Mouse (Mus musculus) brain, embryonic 18.5 days (tissue): Measurements from ENCODE around the gene Hist1h2ai.
"Not testable (repeated sequence)": the region's sequence is repeated elsewhere in the genome, so short reads cannot be mapped to it uniquely, and the experiment has no call there.

Source experiments
- DNase-seq: peaks from one replicate; pipeline ENCODE4 v3.0.0-alpha.2; 2012; ENCODE audit warnings: low read depth, low spot score

Hist1h2ai gene

DNA sequence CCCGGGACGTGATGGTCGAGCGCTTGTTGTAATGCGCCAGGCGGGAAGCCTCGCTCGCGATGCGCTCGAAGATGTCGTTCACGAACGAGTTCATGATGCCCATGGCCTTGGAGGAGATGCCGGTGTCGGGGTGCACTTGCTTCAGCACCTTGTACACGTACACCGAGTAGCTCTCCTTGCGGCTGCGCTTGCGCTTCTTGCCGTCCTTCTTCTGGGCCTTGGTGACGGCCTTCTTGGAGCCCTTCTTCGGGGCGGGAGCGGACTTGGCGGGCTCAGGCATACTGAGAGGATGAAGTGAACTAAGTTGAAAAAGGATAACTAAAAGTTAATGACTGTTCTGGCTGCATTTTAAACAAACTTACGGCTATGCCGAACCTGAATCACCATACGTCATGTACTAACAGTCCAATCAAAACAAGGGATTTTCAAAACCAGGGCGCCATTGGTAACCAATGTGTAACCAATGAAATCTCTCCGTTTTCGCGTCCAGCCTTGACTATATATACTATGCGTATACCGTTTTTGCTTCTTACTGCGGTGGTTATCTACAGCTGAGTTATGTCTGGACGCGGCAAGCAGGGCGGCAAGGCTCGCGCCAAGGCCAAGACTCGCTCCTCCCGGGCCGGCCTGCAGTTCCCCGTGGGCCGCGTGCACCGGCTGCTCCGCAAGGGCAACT is at the start of gene Hist1h2ai, which contains the start of gene Hist1h2bl:
Gene Hist1h2ai, plus strand, starts transcription at position 559 of the 676 bp plus-strand sequence.
Gene Hist1h2bl, minus strand, starts transcription at position 280 of the 676 bp plus-strand sequence.
- peak; percentile 94 for DNase-seq

DNA sequence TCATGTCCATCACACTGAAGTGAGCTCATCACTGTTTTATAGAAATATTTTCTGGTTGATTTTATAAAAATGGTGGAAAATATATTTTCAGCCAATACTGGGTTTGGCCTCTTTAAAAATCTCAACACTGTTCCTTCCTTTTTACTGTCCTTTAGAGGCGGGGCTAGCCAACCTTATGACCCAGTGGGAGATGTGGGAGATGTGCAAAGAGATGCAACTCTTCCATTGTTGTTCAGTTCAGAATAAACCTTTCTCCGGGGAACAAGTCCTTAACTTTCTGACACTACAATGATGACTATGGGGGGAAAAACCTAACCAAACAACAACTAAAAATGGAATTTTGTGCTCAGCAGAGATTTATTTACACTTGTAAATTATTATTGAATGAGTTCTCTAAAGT is 38.9 kb upstream of the Hist1h2ai start, which contains the start of gene Olfr1360:
Gene Olfr1360, minus strand, starts transcription at position 101 of the 400 bp plus-strand sequence.
- DNase-seq, result no peak

GRCm38 (mm10) chr13:21697811-21698210 is 18.4 kb upstream of the Hist1h2ai start, which contains the start of gene Olfr1359:
TSS of gene Olfr1359 (plus strand) at chr13:21698111.
- no peak for DNase-seq

DNA sequence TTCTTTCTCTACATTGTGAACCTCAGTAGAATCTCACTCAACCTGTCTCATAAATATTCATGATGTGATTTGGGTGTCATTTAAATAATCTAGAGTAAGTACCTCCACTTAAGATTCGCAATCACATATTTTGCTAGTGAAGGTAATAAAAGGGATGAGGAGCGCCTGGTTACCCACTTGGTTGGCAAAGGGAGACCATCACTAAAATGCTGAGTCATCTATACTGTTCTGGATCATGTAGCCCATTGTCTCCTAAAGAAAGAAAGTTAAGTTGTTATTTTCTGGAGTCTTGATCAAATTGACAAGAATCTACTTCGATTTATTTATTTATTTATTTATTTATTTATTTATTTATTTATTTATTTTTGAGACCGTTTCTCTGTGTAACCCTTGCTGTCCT is 9.6 kb upstream of the Hist1h2ai start:
- DNase-seq, result no peak

DNA sequence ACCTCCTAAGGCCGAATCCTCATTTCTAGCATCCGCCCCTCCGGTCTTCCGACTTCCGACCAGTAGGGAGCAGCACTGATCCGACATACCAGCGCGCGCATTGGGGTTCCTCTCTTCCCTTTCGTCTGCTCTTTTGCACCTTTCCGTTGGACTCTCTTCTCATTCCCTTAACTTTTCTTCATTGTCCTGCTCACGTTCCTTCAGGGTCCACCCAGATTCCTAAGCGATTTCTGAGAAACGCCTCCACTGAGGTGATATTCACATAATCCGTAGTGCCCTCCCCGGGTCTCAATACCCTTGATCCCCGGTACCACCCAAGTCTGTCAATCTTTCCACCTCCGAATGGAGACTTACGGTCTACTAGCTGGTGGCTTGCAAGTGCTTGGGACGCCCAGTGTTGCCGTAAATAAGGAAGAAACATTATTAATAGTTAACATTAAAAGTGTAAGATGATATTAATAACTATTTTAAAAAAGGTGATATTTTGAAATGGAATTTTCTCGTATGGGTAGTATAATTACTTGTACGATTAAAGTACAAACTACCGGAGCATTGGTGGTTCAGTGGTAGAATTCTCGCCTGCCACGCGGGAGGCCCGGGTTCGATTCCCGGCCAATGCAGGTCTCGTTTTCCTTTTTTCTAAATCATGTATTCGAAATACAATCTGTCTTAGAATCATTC is 6.1 kb upstream of the Hist1h2ai start:
- no peak for DNase-seq

DNA sequence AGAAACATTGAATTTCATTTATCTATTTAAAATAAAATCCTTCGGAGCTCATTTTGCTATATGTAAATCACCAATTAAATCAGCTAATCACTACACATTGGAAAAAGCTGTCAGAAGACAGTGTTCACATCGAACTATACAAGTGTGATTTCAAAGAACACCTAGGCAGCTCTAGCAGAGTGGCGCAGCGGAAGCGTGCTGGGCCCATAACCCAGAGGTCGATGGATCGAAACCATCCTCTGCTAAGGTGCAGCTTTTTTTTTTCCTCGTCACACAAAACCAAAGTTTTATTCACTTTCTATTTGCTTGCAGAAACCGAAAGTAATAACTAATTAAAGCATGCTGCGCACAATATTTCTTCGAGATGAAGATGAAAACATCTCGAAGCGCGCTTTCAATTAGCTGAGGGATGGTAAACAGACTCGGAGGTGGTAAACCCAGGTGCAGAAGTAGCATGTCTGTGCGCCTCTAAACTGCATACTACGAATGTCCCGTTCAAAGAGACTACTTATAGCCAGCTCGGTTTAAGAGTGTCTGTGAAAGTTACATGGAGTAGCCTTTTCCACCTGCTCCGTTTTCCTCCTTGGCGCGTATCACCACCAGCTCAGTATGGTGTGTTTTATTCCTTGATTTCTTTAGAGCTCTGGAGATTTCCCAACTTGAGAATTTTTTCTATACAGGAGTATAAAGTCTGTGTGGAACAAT is 5.2 kb upstream of the Hist1h2ai start:
- DNase-seq, result no peak

GRCm38 (mm10) chr13:21711698-21712097 is 4.5 kb upstream of the Hist1h2ai start:
- DNase-seq, result no peak

DNA sequence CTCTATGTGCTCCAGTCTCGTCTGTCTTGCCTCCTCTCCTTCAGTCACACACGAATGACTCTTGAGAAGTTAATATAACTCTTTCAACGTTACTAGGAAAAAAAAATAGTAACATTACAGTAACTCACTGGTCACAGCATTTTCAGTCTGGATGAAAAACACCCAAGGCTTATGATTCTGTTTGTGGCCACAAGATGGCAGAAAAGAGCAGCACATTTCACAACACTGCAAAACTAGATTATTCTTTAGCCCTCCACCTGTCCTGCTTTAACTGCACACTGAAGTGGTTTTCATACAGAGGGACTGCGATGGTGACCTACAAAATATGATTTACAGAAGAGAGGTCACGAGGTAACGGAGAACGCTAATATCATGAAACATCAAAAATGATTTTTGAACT is 1.5 kb upstream of the Hist1h2ai start:
- DNase-seq, result no peak

DNA sequence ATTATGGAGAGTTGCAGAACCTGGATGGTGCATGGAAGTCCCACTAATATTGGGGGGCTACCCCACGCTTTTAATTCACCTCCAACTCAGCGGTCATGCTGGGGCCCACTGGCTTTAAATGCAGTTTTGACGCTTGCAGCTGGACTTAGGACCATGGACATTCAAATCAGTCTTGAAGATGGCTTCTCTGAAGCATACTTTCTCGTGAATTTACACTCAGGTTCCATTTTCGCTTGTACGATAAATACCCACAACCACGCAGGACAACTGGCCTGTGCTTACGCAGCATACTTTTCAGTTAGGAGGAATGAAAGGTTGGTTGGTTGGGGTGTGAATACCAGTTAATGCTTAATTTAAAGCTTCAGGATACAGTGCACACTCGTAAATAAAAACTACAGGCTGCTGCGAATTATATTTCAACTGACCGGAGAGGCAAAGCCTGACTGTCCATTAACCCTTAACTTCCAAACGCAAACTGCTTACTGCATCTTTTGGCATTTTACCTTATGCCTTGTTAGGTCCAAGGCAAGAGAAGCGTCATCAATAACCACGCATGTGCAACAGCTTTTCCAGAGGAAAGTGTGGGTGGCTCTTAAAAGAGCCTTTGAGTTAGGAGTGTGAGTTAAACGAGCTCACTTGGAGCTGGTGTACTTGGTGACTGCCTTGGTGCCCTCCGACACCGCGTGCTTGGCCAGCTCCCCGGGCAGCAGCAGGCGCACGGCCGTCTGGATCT is 925 bp upstream of the Hist1h2ai start:
- no peak for DNase-seq

DNA sequence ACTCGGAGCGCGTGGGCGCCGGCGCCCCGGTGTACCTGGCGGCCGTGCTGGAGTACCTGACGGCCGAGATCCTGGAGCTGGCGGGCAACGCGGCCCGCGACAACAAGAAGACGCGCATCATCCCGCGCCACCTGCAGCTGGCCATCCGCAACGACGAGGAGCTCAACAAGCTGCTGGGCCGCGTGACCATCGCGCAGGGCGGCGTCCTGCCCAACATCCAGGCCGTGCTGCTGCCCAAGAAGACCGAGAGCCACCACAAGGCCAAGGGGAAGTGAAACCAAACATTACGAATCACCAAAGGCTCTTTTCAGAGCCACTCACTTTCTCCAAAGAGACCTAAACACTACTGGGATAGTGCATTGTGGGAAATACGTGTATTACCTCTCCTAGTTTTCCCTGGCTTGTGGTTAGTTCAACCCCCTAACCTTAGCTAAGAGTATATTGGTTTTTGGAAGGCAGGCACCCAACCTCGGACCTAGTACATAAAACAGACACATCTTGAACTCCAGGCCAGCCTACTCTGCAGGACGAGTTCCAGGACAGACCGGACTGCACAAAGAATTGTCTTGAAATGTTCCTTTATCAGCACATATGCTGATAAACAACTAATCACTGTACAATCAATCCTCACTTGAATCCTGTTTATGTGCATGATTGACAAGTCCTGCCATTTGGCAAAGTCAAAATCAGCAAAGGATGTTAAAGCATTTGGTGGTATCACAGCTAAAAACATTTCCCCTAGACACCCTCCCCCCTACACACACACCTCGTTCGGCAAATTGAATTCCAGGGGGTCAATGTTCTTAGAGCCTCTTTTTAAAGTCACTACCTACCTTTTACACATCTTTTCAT is 544 bp downstream of the Hist1h2ai start:
- not testable (repeated sequence) for DNase-seq

GRCm38 (mm10) chr13:21717397-21718357 is 1.5 kb downstream of the Hist1h2ai start, which contains the start of gene Hist1h3h:
TSS of gene Hist1h3h (plus strand) at chr13:21717659.
- DNase-seq, result peak; percentile 90

DNA sequence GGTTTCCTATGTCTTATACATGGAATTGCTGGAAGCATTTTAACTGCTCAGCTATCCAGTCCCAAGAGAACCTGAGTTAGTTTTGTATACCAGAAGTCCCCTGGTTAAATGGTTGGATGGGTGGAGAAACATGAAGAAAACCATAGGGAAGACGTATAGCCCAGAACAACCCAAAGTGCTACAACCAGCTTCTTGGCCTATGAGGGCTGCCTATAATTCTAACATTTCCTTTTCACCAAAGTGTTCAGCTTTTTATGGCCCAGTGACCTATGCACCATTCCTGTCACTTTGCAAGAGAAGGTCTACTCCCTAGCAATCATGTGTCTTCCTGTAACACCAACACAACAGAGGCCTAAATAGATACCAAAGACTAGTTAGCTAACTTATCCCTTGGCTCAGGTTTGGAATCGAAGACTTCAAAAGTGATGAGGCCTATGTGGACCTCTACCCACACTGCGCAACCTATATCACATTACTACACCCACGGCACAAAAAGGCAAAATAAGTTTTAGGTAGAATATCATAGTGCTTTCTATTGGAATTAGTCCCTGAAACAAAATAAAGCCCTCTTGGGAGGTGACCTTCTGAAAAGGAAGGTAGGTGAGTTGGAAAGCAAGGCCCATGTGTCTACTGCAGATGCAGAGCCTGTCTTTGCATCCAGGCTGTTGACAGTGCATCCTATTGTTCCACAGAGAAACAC is 2.3 kb downstream of the Hist1h2ai start:
- no peak for DNase-seq

DNA sequence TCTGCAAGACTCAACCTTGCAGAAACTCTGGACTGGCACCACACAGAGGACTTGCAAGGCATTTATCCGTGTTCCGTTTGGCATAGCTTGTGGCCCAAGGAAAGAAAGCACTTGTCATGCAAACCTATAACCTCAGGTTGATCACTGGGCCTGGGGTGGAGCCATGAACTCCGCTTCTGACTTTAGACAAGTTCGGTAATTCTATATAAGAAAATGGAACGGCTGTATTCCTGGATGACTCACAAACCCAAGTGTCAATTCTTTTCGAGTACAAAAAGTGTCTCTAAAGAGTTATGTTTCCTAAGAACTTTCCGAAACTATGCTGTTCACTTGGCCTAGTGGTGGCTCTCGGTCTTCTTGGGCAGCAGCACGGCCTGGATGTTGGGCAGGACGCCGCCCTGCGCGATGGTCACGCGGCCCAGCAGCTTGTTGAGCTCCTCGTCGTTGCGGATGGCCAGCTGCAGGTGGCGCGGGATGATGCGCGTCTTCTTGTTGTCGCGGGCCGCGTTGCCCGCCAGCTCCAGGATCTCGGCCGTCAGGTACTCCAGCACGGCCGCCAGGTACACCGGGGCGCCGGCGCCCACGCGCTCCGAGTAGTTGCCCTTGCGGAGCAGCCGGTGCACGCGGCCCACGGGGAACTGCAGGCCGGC is 5.0 kb downstream of the Hist1h2ai start:
- not testable (repeated sequence) for DNase-seq

DNA sequence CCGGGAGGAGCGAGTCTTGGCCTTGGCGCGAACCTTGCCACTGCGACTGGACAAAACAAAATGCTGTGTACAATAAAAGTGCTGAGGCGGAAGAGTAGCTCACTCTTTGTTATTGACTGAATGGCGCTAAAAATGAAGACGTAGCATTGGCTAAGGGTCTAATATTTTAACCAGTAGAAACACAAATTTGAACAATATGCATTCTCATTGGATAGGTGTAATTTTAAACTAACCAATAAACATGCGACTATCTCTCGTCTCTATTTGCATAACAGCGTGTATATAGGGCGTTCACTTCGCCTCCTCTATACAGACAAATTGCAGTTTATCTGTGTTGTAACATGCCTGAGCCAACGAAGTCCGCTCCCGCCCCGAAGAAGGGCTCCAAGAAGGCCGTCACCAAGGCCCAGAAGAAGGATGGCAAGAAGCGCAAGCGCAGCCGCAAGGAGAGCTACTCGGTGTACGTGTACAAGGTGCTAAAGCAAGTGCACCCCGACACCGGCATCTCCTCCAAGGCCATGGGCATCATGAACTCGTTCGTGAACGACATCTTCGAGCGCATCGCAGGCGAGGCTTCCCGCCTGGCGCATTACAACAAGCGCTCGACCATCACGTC is 5.6 kb downstream of the Hist1h2ai start, which contains the start of gene Hist1h2bm:
Gene Hist1h2bm, plus strand, starts transcription at position 288 of the 616 bp plus-strand sequence.
- peak; percentile 90 for DNase-seq

GRCm38 (mm10) chr13:21722373-21722925 is 6.2 kb downstream of the Hist1h2ai start:
- DNase-seq, result no peak

GRCm38 (mm10) chr13:21722993-21723836 is 7.0 kb downstream of the Hist1h2ai start:
- no peak for DNase-seq
